Mouse (Mus musculus) kidney, adult 9 months (tissue): ENCODE measurements around the gene Gm3095.
"Not testable (repeated sequence)": the region's sequence is repeated elsewhere in the genome, so short reads cannot be mapped to it uniquely, and the experiment has no call there.

Source experiments
- DNase-seq: peaks from one replicate; pipeline ENCODE4 v3.0.0; 2022

Gene Gm3095

DNA sequence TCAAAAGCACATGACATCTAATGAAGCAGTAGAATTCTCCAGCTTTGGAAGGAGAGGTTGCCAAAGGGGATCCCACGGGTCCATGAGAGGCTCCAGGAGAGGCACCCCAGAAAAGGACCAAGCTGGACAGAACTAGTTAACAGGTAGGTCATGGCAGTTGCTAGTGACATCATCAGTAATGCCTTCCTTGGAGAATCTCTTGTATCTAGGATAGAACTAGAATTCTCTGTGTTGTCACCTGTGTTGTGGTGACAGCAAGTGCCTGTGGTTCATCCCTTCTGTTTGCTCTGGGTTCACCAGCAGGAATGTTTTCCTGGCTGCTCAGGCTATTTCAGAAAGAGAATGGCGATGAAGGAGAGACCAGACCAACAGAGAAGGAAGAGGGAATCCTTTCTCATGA lies at the start of gene Gm3095:
TSS of gene Gm3095 (plus strand) at position 301 of the 400 bp plus-strand sequence.
- DNase-seq = not testable (repeated sequence)

GRCm38 (mm10) chr14:3931456-3931855 lies 31.9 kb upstream of the Gm3095 start, which contains the start of gene Gm3029:
Gene Gm3029 (plus strand): TSS chr14:3931756.
- not testable (repeated sequence) for DNase-seq

GRCm38 (mm10) chr14:3998094-3998493 lies 34.7 kb downstream of the Gm3095 start, which contains the start of gene Gm3099:
Gene Gm3099 (plus strand): TSS chr14:3998394.
- DNase-seq = not testable (repeated sequence)
